Mouse (Mus musculus) adrenal gland, adult 10 weeks (tissue): Measurements from ENCODE around the gene Psme2. TPM values are rescaled to one million over a fixed set of nuclear protein-coding genes. Genes with fewer than 3 reads are reported as not detected.

ENCODE experiments used
- polyA plus RNA-seq: library from polyadenylated mRNA; stranded (reverse); fragments of 350-450 nt; fragmentation: Illumina TruSeq; extraction: RNeasy Lipid Tissue Mini Kit (QIAGEN cat#74804); gene quantifications from one replicate; pipeline ENCODE4 v1.2.3, GENCODE M21; 2014; ENCODE audit warnings: low read depth, low replicate concordance

Psme2 gene
- polyA plus RNA-seq: 161 TPM

GRCm38 (mm10) chr14:55590748-55591330 lies at the start of gene Psme2:
Gene Psme2 (minus strand): TSS chr14:55591113.

DNA sequence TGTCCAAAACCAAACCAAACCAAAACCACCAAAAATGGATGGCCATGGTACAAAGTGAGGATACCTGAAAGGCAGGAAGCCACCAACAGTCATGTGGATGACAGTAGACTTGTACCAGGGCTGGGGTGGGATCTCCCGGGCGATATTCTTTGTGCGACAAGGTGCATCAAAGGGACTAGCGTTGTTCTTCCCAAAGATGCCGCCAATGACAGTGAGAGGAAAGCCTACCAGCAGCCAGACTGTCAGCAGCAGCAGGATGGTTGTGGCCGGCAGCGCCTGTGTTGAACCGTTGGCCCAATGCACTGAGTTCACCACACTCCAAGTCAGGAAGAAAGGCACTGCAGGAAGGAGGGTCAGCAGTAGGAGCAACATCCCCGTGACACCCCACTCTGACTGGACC lies 46.9 kb upstream of the Psme2 start, which contains the start of gene Gm49378:
Gm49378 (minus strand) TSS at position 101 of the 400 bp plus-strand sequence.

DNA sequence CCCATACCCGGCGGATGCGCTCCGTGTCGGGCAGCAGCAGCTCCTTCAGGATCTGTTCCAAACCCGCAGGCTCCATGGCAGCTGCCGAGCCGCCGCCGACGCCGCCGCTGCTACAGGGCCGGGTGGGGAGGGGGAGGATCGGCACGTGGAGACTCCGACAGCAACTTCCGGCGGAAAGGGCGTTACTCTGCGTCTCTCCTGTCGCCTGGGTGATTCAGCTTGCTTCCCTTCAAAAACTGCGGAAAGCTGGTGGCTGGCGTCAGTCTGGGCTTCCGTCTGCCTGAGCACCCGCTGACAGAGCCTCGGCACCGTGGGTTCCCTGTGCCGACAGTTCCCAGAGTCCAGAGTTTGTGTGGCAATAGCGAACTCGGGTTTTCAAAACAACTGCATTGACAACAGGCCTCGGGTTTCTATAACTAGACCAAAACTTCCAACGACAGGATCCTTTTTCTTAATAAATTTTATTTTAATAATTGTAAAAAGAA lies 44.7 kb upstream of the Psme2 start, which contains the start of gene Ipo4:
Ipo4 (minus strand) TSS at position 435 of the 485 bp plus-strand sequence.

DNA sequence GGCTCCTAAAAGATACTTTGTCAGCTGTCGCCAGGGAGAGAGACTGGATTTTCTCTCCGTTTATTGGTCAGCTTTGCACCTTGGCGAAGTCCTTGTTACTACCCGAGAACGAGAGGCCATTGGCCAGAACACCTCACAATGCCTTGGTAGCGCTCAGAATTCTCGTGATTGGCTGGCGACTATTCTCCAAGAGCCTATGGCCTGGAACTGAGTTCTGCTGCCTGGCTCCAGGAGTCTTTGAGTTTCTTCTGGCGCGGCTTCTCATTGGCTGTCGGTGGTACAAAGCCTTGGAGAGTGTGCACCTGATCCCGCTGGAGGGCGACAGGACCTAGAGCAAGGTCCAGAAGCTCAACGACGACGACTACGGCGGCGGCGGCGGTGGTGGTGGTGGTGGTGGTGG lies 26.9 kb upstream of the Psme2 start, which contains the start of gene Rec8:
Rec8 (plus strand) TSS at position 216 of the 400 bp plus-strand sequence.

DNA sequence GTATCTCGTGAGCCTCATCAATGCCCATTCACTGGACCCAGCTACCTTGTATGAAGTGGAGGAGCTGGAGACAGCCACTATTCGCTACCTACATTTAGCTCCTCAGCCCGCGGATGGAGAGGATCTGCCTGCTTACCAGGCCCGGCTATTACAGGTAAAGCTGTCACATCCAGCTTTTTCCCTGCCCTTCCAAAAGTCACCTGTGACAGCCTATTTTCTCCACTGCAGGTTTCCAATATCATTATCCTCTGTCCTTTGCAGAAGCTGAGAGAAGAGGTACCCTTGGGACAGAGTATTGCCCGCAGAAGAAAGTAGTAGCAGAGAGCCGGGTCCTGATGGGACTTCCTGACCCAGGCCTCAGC lies 12.3 kb upstream of the Psme2 start, which contains the start of gene Irf9:
Irf9 (plus strand) TSS at position 301 of the 362 bp plus-strand sequence.

DNA sequence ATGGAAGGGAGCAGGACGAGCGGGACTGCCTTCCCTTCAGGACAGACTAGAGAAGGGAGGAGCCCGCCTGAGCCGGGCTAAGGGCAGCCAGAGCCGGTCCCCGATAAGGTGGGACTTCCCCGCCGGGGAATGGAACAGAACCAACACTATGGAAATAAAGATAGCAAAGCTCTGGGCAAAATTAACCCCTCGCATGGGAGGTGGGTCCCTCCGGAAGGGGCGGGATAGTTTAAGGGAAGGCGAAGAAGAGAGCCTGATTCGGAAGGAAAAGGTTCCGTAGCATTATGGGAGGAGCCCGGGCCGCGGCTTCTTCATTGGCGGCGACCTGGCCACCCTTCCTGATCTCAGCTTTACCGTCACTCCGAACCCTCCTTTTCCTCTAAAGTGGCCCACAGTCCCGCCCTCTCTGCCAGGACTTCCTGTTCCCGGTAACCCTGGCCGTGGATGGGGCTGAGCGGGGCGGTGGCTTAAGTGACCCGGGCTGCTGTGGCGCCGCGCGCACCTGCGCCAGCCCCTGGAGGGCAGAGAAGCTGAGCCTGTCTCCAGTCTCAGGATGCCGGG lies 498 bp upstream of the Psme2 start, which contains the start of gene Rnf31:
Rnf31 (plus strand) TSS at position 378 of the 561 bp plus-strand sequence.

DNA sequence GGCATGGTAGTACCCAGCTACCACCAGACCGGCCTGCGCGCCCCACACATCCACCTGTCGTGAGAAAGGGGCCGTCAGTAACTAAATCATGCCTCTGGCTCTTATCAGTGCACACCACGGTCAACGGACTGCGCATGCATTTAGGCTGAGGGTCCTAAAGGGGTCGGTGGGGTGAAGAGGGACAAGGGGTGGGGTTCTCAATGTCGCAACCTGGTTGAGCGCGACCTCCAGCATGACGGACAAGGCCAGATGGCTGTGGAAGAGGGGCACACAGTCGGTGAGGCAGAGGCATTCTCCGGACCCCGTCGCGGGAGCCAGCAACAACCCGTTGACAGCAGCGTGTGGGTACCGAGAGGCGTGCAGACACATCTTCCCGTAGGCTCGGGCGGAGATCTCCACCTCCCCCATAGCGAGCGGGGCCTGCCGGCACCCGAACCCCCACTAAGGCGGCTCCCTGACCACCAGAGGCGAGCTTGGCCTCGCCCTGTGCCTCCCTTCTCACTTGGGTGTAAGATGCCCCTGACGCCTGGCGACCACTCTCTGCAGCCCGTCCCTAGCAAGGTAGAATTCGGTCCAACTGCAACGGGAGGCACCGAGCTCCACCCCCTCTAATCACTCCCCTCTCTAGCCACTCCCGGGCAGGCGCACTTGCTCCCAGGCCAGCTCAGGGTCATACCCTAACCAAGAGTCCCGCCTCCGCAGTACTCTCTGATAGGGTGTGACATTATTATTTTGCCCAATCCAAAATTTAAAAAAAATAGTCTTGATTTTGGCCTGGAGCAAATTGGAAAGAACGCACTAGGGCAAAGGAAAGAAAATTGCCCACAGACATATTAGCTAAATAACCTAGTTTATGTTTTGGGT lies 6.0 kb downstream of the Psme2 start, which contains the start of gene Emc9:
Emc9 (minus strand) TSS at position 601 of the 864 bp plus-strand sequence.

GRCm38 (mm10) chr14:55577871-55578667 lies 12.8 kb downstream of the Psme2 start, which contains the start of gene Psme1:
Gene Psme1 (plus strand): TSS chr14:55578123.

GRCm38 (mm10) chr14:55575302-55575701 lies 15.6 kb downstream of the Psme2 start, which contains the start of gene Fitm1:
Gene Fitm1 (plus strand): TSS chr14:55575617.

GRCm38 (mm10) chr14:55560202-55561073 lies 30.5 kb downstream of the Psme2 start, which contains the start of gene A730061H03Rik:
Gene A730061H03Rik (minus strand): TSS chr14:55560406.

GRCm38 (mm10) chr14:55559799-55560201 lies 31.1 kb downstream of the Psme2 start, which contains the start of gene Dcaf11:
Gene Dcaf11 (plus strand): TSS chr14:55560006.

GRCm38 (mm10) chr14:55540067-55540786 lies 50.7 kb downstream of the Psme2 start, which contains the start of gene Pck2:
Gene Pck2 (plus strand): TSS chr14:55540266.

Other genes with a start within 250 kb of the Psme2 start
- 46.8 TPM for gene Dhrs4, start 112.4 kb downstream of the Psme2 start, polyA plus RNA-seq
- not detected for gene Carmil3, start 100.5 kb downstream of the Psme2 start, polyA plus RNA-seq
- not detected for gene Cpne6, start 80.7 kb downstream of the Psme2 start, polyA plus RNA-seq
- gene Nrl, start 66.1 kb downstream of the Psme2 start, polyA plus RNA-seq: not detected
- 4.3 TPM for gene Pck2, start 50.8 kb downstream of the Psme2 start, polyA plus RNA-seq
- 19.7 TPM for gene Dcaf11, start 31.1 kb downstream of the Psme2 start, polyA plus RNA-seq
- not detected for gene A730061H03Rik, start 30.7 kb downstream of the Psme2 start, polyA plus RNA-seq
- gene Fitm1, start 15.5 kb downstream of the Psme2 start, polyA plus RNA-seq: not detected
- 266 TPM for gene Psme1, start 13.0 kb downstream of the Psme2 start, polyA plus RNA-seq
- 10.2 TPM for gene Emc9, start 5.8 kb downstream of the Psme2 start, polyA plus RNA-seq
- 6.4 TPM for gene Rnf31, start 595 bp upstream of the Psme2 start, polyA plus RNA-seq
- gene Irf9, start 12.5 kb upstream of the Psme2 start, polyA plus RNA-seq: 44.9 TPM
- 2.4 TPM for gene Rec8, start 26.9 kb upstream of the Psme2 start, polyA plus RNA-seq
- 13.4 TPM for gene Ipo4, start 44.8 kb upstream of the Psme2 start, polyA plus RNA-seq
- 1.7 TPM for gene Gm49378, start 46.8 kb upstream of the Psme2 start, polyA plus RNA-seq
- gene Tm9sf1, start 52.7 kb upstream of the Psme2 start, polyA plus RNA-seq: 48.9 TPM
- gene Tssk4, start 59.1 kb upstream of the Psme2 start, polyA plus RNA-seq: not detected
- gene Mdp1, start 69.4 kb upstream of the Psme2 start, polyA plus RNA-seq: 32.2 TPM
- 44.1 TPM for gene Gmpr2, start 80.8 kb upstream of the Psme2 start, polyA plus RNA-seq
- 81.5 TPM for gene Nedd8, start 81.0 kb upstream of the Psme2 start, polyA plus RNA-seq
- gene Tinf2, start 90.7 kb upstream of the Psme2 start, polyA plus RNA-seq: 10.6 TPM
- not detected for gene Tgm1, start 122.8 kb upstream of the Psme2 start, polyA plus RNA-seq
- gene Rabggta, start 131.2 kb upstream of the Psme2 start, polyA plus RNA-seq: 0.47 TPM
- gene Dhrs1, start 154.6 kb upstream of the Psme2 start, polyA plus RNA-seq: 15.6 TPM
- gene Nop9, start 154.6 kb upstream of the Psme2 start, polyA plus RNA-seq: 6.7 TPM
- not detected for gene Cideb, start 167.3 kb upstream of the Psme2 start, polyA plus RNA-seq
- gene Ltb4r2, start 170.3 kb upstream of the Psme2 start, polyA plus RNA-seq: not detected
- gene Ltb4r1, start 174.8 kb upstream of the Psme2 start, polyA plus RNA-seq: 0.41 TPM
- gene Adcy4, start 193.0 kb upstream of the Psme2 start, polyA plus RNA-seq: 1.1 TPM
- gene Ripk3, start 197.8 kb upstream of the Psme2 start, polyA plus RNA-seq: not detected
- 2.6 TPM for gene Nfatc4, start 232.0 kb upstream of the Psme2 start, polyA plus RNA-seq